8 mouse cellular contexts compared by ENCODE assay signal in genomic region chr14:55271158-55271557, GRCm38 (mm10). TPM values are rescaled to one million over a fixed set of nuclear protein-coding genes. Genes with fewer than 3 reads are reported as not detected.
DNase-seq lines count a peak whose midpoint lies in the region; ATAC-seq and TF ChIP-seq lines count a peak whose summit lies in the region.
"Had no signal": no experiment of that assay in that cellular context is flagged by ENCODE, and none has a peak within 500 bp of the region (broad histone marks: within the 10 kb centered on the region; RNA-seq: fewer than 3 reads in every experiment).

No protein-coding gene starts in this region.

- peak; percentile 63 for TF ChIP-seq CTCF in lung, embryonic 14.5 days (IDR thresholded peaks at IDR 0.05; ENCODE audit: low read depth)

- no peak overlapping the region for H3K4me2 ChIP-seq in neural tube, embryonic 15.5 days
- H3K4me2 ChIP-seq in lung, embryonic 14.5 days: no peak overlapping the region

- H3K27ac ChIP-seq in neural tube, embryonic 15.5 days (replicated peaks): no peak overlapping the region
- no peak overlapping the region for H3K27ac ChIP-seq in lung, embryonic 14.5 days (ENCODE audit: low read depth)

- H3K9me3 ChIP-seq in neural tube, embryonic 15.5 days (replicated peaks): no peaks in the 10 kb centered on the region
- H3K9me3 ChIP-seq in lung, embryonic 14.5 days (ENCODE audit: low read depth, low read length): no peaks in the 10 kb centered on the region

- no peaks in the 10 kb centered on the region for H3K36me3 ChIP-seq in neural tube, embryonic 15.5 days
- no peaks in the 10 kb centered on the region for H3K36me3 ChIP-seq in lung, embryonic 14.5 days (ENCODE audit: insufficient read depth)

- ATAC-seq in neural tube, embryonic 15.5 days (ENCODE audit: low FRiP score): no peak
- ATAC-seq in lung, embryonic 14.5 days (ENCODE audit: insufficient read depth): no peak

- no peak overlapping the region for H3K4me3 ChIP-seq in neural tube, embryonic 15.5 days (replicated peaks)
- no peak overlapping the region for H3K4me3 ChIP-seq in lung, embryonic 14.5 days (ENCODE audit: low read depth, low read length)
- H3K4me3 ChIP-seq: erythroblast, embryonic 14.5 days had no signal

- 59% methylated on average over 3 of the region's 3 CpGs for WGBS in neural tube, embryonic 15.5 days
- 36% methylated on average over 3 of the region's 3 CpGs for WGBS in lung, embryonic 14.5 days

- H3K4me1 ChIP-seq in neural tube, embryonic 15.5 days: no peaks in the 10 kb centered on the region
- no peaks in the 10 kb centered on the region for H3K4me1 ChIP-seq in lung, embryonic 14.5 days (ENCODE audit: insufficient read depth)

- DNase-seq in neural tube, embryonic 10.5 days (ENCODE audit: extremely low spot score, low spot score): peak; percentile 24
- DNase-seq in adrenal gland, postnatal 10 days: peak; percentile 74
- peak; percentile 40 for DNase-seq in embryo, embryonic 9.5 days (ENCODE audit: extremely low spot score)
- peak; percentile 46 to 72 for DNase-seq in kidney, postnatal 36 days
- peak; percentile 85 for DNase-seq in lung, embryonic 14.5 days
- DNase-seq in thymus, postnatal 0 days (ENCODE audit: low spot score): peak; percentile 19

- no peaks in the 10 kb centered on the region for H3K27me3 ChIP-seq in neural tube, embryonic 15.5 days (replicated peaks)
- H3K27me3 ChIP-seq in lung, embryonic 14.5 days (ENCODE audit: insufficient read depth, low read length): no peaks in the 10 kb centered on the region

- H3K9ac ChIP-seq in neural tube, embryonic 15.5 days (replicated peaks): no peak overlapping the region
- no peak overlapping the region for H3K9ac ChIP-seq in lung, embryonic 14.5 days

RNA-seq across cellular contexts. Expression of gene Dhrs2, which starts 49.4 kb away (rescaled TPM):
- 0.84 and 1.2 TPM in 2 replicates for polyA plus RNA-seq in neural tube, embryonic 15.5 days (2015; fragmentation: Nextera tagmentation; extraction: Ambion mirVana)
- under 1 TPM in 1 of 2 experiments, not detected in 1; 0.24 TPM for total RNA-seq in adrenal gland, postnatal 10 days (2021)
- 0.18 TPM in 1 of 2 replicates, not detected in the other for polyA plus RNA-seq in lung, embryonic 14.5 days (2014; fragmentation: Nextera tagmentation; extraction: Ambion mirVana)
- 0.26 and 0.69 TPM in 2 replicates for polyA plus RNA-seq in thymus, postnatal 0 days (2015; fragmentation: Nextera tagmentation; extraction: Ambion mirVana)
- polyA plus RNA-seq: erythroblast, embryonic 14.5 days had no signal

Comparison
In these comparisons a context has a peak if more than half of its experiments do, and no peak if none do; other contexts are left out.
1. DNase-seq: peak in every context shown above with its lines; median percentile 85 in lung, embryonic 14.5 days; 74 in adrenal gland, postnatal 10 days; 59 in kidney, postnatal 36 days; 40 in embryo, embryonic 9.5 days; 24 in neural tube, embryonic 10.5 days; 19 in thymus, postnatal 0 days.